Mouse (Mus musculus): ENCODE results near the gene Uck1.

GRCm38 (mm10) chr2:32258887-32259533, 949 bp downstream of the Uck1 start:
- TF ChIP-seq CTCF (conservative IDR thresholded peaks at IDR 0.05; ENCODE audit: low read length): no peak
- no peak for TF ChIP-seq NANOG (IDR thresholded peaks at IDR 0.05; ENCODE audit: borderline replicate concordance, low read length)
